Mouse (Mus musculus) bone marrow, adult 2 months (tissue): ENCODE measurements around the gene Samd4.

Source experiments
- CTCF ChIP-seq: fragments of 200-500 bp; IDR thresholded peaks from 2 replicates; pipeline ENCODE4 v1.5.1; 2011; ENCODE audit warnings: low read length, control low read depth; ENCODE audit not compliant: control insufficient read depth, insufficient read depth
- POLR2A ChIP-seq: fragments of 200-500 bp; IDR thresholded peaks from 2 replicates; pipeline ENCODE4 v1.6.1; 2011; ENCODE audit warnings: low read depth, mild to moderate bottlenecking, control low read depth, low read length, borderline replicate concordance; ENCODE audit not compliant: control insufficient read depth

GRCm38 (mm10) chr14:46921178-46921975 is 38.7 kb downstream of the Samd4 start:
- TF ChIP-seq POLR2A (no peak), CTCF (no peak)
